Mouse (Mus musculus): ENCODE results near the gene Slfn5. TPM values are rescaled to one million over a fixed set of nuclear protein-coding genes. Genes with fewer than 3 reads are reported as not detected.
A peak's percentile ranks its signal among the peaks of the same experiment; 100 is the strongest.
"Not testable (repeated sequence)": the region's sequence is repeated elsewhere in the genome, so short reads cannot be mapped to it uniquely, and the experiment has no call there.

Gene Slfn5
- polyA plus RNA-seq, 1 experiment from 2014 or later: 1.8 TPM

GRCm38 (mm10) chr11:82931161-82931560 lies 20.0 kb upstream of the Slfn5 start:
- peaks cover 34% of the 10 kb centered on the region for H3K27me3 ChIP-seq (ENCODE audit: control insufficient read depth, insufficient read depth, low read length)
- WGBS: under 1% methylated on average over 56 of the region's 63 CpGs
- H3K36me3 ChIP-seq (ENCODE audit: control insufficient read depth, insufficient read depth, low read length); ATAC-seq (ENCODE audit: insufficient number of reproducible peaks, insufficient read depth, low FRiP score, low read depth); H3K9ac ChIP-seq (replicated peaks; ENCODE audit: low read depth, low read length); H3K4me1 ChIP-seq (ENCODE audit: control insufficient read depth, insufficient read depth, low read length); H3K27ac ChIP-seq (ENCODE audit: low read length); H3K9me3 ChIP-seq (ENCODE audit: control insufficient read depth, low read depth, low read length): not testable (repeated sequence)
- peak overlapping the region; percentile 43 for H3K4me3 ChIP-seq (ENCODE audit: low read depth, low read length)
- peak overlapping the region; percentile 91 for H3K4me2 ChIP-seq (replicated peaks; ENCODE audit: low read depth, low read length)

- peak overlapping the region; percentile 43 for H3K4me3 ChIP-seq (ENCODE audit: low read depth, low read length)
- not testable (repeated sequence) for H3K9me3 ChIP-seq (ENCODE audit: control insufficient read depth, low read depth, low read length); ATAC-seq (ENCODE audit: insufficient number of reproducible peaks, insufficient read depth, low FRiP score, low read depth); H3K36me3 ChIP-seq (ENCODE audit: control insufficient read depth, insufficient read depth, low read length); H3K4me1 ChIP-seq (ENCODE audit: control insufficient read depth, insufficient read depth, low read length); H3K9ac ChIP-seq (replicated peaks; ENCODE audit: low read depth, low read length); H3K27ac ChIP-seq (ENCODE audit: low read length)
- peak overlapping the region; percentile 91 for H3K4me2 ChIP-seq (replicated peaks; ENCODE audit: low read depth, low read length)
- WGBS: under 1% methylated on average over 116 of the region's 119 CpGs
- H3K27me3 ChIP-seq (ENCODE audit: control insufficient read depth, insufficient read depth, low read length): peaks cover 38% of the 10 kb centered on the region
Observed at GRCm38 (mm10) chr11:82931671-82932450, 19.3 kb upstream of the Slfn5 start.

GRCm38 (mm10) chr11:82933186-82933585 lies 18.0 kb upstream of the Slfn5 start:
- WGBS: 2% methylated on average over 17 of the region's 29 CpGs
- Histone ChIP-seq H3K4me2 (replicated peaks; ENCODE audit: low read depth, low read length) (peak overlapping the region; percentile 91), H3K4me1 (ENCODE audit: control insufficient read depth, insufficient read depth, low read length) (no peaks in the 10 kb centered on the region), H3K4me3 (ENCODE audit: low read depth, low read length) (peak overlapping the region; percentile 43), H3K9ac (replicated peaks; ENCODE audit: low read depth, low read length) (no peak overlapping the region), H3K27ac (ENCODE audit: low read length) (no peak overlapping the region), H3K9me3 (ENCODE audit: control insufficient read depth, low read depth, low read length) (no peaks in the 10 kb centered on the region), H3K36me3 (ENCODE audit: control insufficient read depth, insufficient read depth, low read length) (no peaks in the 10 kb centered on the region), H3K27me3 (ENCODE audit: control insufficient read depth, insufficient read depth, low read length) (peaks cover 36% of the 10 kb centered on the region)
- ATAC-seq (ENCODE audit: insufficient number of reproducible peaks, insufficient read depth, low FRiP score, low read depth): no peak

GRCm38 (mm10) chr11:82943336-82943735 lies 7.8 kb upstream of the Slfn5 start:
- WGBS: 59% methylated on average over 6 of the region's 6 CpGs
- Histone ChIP-seq H3K9me3 (ENCODE audit: control insufficient read depth, low read depth, low read length) (no peaks in the 10 kb centered on the region), H3K27ac (ENCODE audit: low read length) (no peak overlapping the region), H3K4me3 (ENCODE audit: low read depth, low read length) (no peak overlapping the region), H3K27me3 (ENCODE audit: control insufficient read depth, insufficient read depth, low read length) (0 out of 2 replicates have a peak, but pooled peaks cover 3% of the 10 kb centered on the region), H3K36me3 (ENCODE audit: control insufficient read depth, insufficient read depth, low read length) (no peaks in the 10 kb centered on the region), H3K4me2 (replicated peaks; ENCODE audit: low read depth, low read length) (no peak overlapping the region), H3K4me1 (ENCODE audit: control insufficient read depth, insufficient read depth, low read length) (no peaks in the 10 kb centered on the region), H3K9ac (replicated peaks; ENCODE audit: low read depth, low read length) (no peak overlapping the region)
- no peak for ATAC-seq (ENCODE audit: insufficient number of reproducible peaks, insufficient read depth, low FRiP score, low read depth)

GRCm38 (mm10) chr11:82945636-82946035 lies 5.5 kb upstream of the Slfn5 start:
- H3K27ac ChIP-seq (ENCODE audit: low read length): no peak overlapping the region
- no peaks in the 10 kb centered on the region for H3K36me3 ChIP-seq (ENCODE audit: control insufficient read depth, insufficient read depth, low read length)
- H3K4me1 ChIP-seq (ENCODE audit: control insufficient read depth, insufficient read depth, low read length): no peaks in the 10 kb centered on the region
- no peaks in the 10 kb centered on the region for H3K9me3 ChIP-seq (ENCODE audit: control insufficient read depth, low read depth, low read length)
- 50% methylated on average over 2 of the region's 2 CpGs for WGBS
- H3K27me3 ChIP-seq (ENCODE audit: control insufficient read depth, insufficient read depth, low read length): peaks cover 4% of the 10 kb centered on the region; the same call in 1 of the 2 replicates
- H3K4me2 ChIP-seq (replicated peaks; ENCODE audit: low read depth, low read length): no peak overlapping the region
- H3K4me3 ChIP-seq (ENCODE audit: low read depth, low read length): no peak overlapping the region
- no peak for ATAC-seq (ENCODE audit: insufficient number of reproducible peaks, insufficient read depth, low FRiP score, low read depth)
- no peak overlapping the region for H3K9ac ChIP-seq (replicated peaks; ENCODE audit: low read depth, low read length)

- Histone ChIP-seq H3K4me2 (replicated peaks; ENCODE audit: low read depth, low read length) (no peak overlapping the region), H3K27me3 (ENCODE audit: control insufficient read depth, insufficient read depth, low read length) (peaks cover 18% of the 10 kb centered on the region), H3K4me3 (ENCODE audit: low read depth, low read length) (no peak overlapping the region), H3K4me1 (ENCODE audit: control insufficient read depth, insufficient read depth, low read length) (no peaks in the 10 kb centered on the region), H3K27ac (ENCODE audit: low read length) (no peak overlapping the region), H3K9me3 (ENCODE audit: control insufficient read depth, low read depth, low read length) (no peaks in the 10 kb centered on the region), H3K9ac (replicated peaks; ENCODE audit: low read depth, low read length) (no peak overlapping the region), H3K36me3 (ENCODE audit: control insufficient read depth, insufficient read depth, low read length) (no peaks in the 10 kb centered on the region)
- ATAC-seq (ENCODE audit: insufficient number of reproducible peaks, insufficient read depth, low FRiP score, low read depth): no peak
- 51% methylated on average over 4 of the region's 4 CpGs for WGBS
Observed at GRCm38 (mm10) chr11:82947457-82947856, 3.7 kb upstream of the Slfn5 start.

- H3K9ac ChIP-seq (replicated peaks; ENCODE audit: low read depth, low read length): no peak overlapping the region
- ATAC-seq (ENCODE audit: insufficient number of reproducible peaks, insufficient read depth, low FRiP score, low read depth): no peak
- H3K27ac ChIP-seq (ENCODE audit: low read length): no peak overlapping the region
- WGBS: 85% methylated on average over 9 of the region's 9 CpGs
- no peak overlapping the region for H3K4me3 ChIP-seq (ENCODE audit: low read depth, low read length)
- no peaks in the 10 kb centered on the region for H3K36me3 ChIP-seq (ENCODE audit: control insufficient read depth, insufficient read depth, low read length)
- H3K4me1 ChIP-seq (ENCODE audit: control insufficient read depth, insufficient read depth, low read length): no peaks in the 10 kb centered on the region
- H3K4me2 ChIP-seq (replicated peaks; ENCODE audit: low read depth, low read length): no peak overlapping the region
- no peaks in the 10 kb centered on the region for H3K9me3 ChIP-seq (ENCODE audit: control insufficient read depth, low read depth, low read length)
- H3K27me3 ChIP-seq (ENCODE audit: control insufficient read depth, insufficient read depth, low read length): peaks cover 18% of the 10 kb centered on the region
Observed at GRCm38 (mm10) chr11:82949036-82949435, 2.1 kb upstream of the Slfn5 start.

- H3K36me3 ChIP-seq (ENCODE audit: control insufficient read depth, insufficient read depth, low read length): no peaks in the 10 kb centered on the region
- no peak for ATAC-seq (ENCODE audit: insufficient number of reproducible peaks, insufficient read depth, low FRiP score, low read depth)
- H3K9me3 ChIP-seq (ENCODE audit: control insufficient read depth, low read depth, low read length): no peaks in the 10 kb centered on the region
- no peaks in the 10 kb centered on the region for H3K4me1 ChIP-seq (ENCODE audit: control insufficient read depth, insufficient read depth, low read length)
- 8% methylated on average over 28 of the region's 28 CpGs for WGBS
- 0 out of 2 replicates have a peak overlapping the region, but pooled peaks have one; percentile 2 for H3K4me3 ChIP-seq (ENCODE audit: low read depth, low read length)
- no peak overlapping the region for H3K27ac ChIP-seq (ENCODE audit: low read length)
- no peak overlapping the region; the same call in 1 of the 2 replicates for H3K4me2 ChIP-seq (replicated peaks; ENCODE audit: low read depth, low read length)
- H3K9ac ChIP-seq (replicated peaks; ENCODE audit: low read depth, low read length): no peak overlapping the region
- peaks cover 18% of the 10 kb centered on the region for H3K27me3 ChIP-seq (ENCODE audit: control insufficient read depth, insufficient read depth, low read length)
Observed at GRCm38 (mm10) chr11:82951865-82952611, 889 bp downstream of the Slfn5 start.

All from stomach, embryonic 14.5 days (tissue).